Mouse (Mus musculus) forebrain, embryonic 16.5 days (tissue): ENCODE measurements around the gene Ackr2. TPM values are rescaled to one million over a fixed set of nuclear protein-coding genes. Genes with fewer than 3 reads are reported as not detected.

Experiments used
- ATAC-seq: fragments of 200-750 bp; cut with Nextera tagmentation; 2 replicates; pipeline ENCODE4 v1.8.0; 2017; ENCODE audit warnings: mild to moderate bottlenecking, moderate library complexity
- H3K27ac ChIP-seq: fragments of 300-500 bp; sonication (generic); 2 replicates; pipeline ENCODE4 v1.5.1; 2014; ENCODE audit warnings: low read length, control low read depth
- H3K27me3 ChIP-seq: fragments of 300-500 bp; sonication (generic); replicated peaks from 2 replicates; pipeline ENCODE4 v1.6.1; 2014; ENCODE audit warnings: low read length; ENCODE audit not compliant: control insufficient read depth, insufficient read depth
- H3K36me3 ChIP-seq: fragments of 300-500 bp; sonication (generic); 2 replicates; pipeline ENCODE4 v1.6.1; 2014; ENCODE audit not compliant: control insufficient read depth, insufficient read depth
- H3K4me1 ChIP-seq: fragments of 300-500 bp; sonication (generic); replicated peaks from 2 replicates; pipeline ENCODE4 v1.6.1; 2014; ENCODE audit warnings: low read length; ENCODE audit not compliant: control insufficient read depth, insufficient read depth
- H3K4me2 ChIP-seq: fragments of 300-500 bp; sonication (generic); 2 replicates; pipeline ENCODE4 v1.6.1; 2014; ENCODE audit warnings: mild to moderate bottlenecking, low read length, control low read depth
- H3K4me3 ChIP-seq: fragments of 300-500 bp; sonication (generic); replicated peaks from 2 replicates; pipeline ENCODE4 v1.5.1; 2014; ENCODE audit warnings: mild to moderate bottlenecking, low read length, control low read depth
- H3K9ac ChIP-seq: fragments of 300-500 bp; sonication (generic); replicated peaks from 2 replicates; pipeline ENCODE4 v1.6.1; 2014; ENCODE audit warnings: low read depth, low read length, control low read depth
- H3K9me3 ChIP-seq: fragments of 300-500 bp; sonication (generic); 2 replicates; pipeline ENCODE4 v1.6.1; 2016; ENCODE audit warnings: low read length; ENCODE audit not compliant: control insufficient read depth
- WGBS: fragments of 180-500 bp; shearing (Covaris S2); extraction: QIAGEN DNeasy Blood & Tissue Kit; methylation state at CpG from one replicate; pipeline ENCODE4 v1.1.7; 2014; 5-methylcytosine and 5-hydroxymethylcytosine counted together
- polyA plus RNA-seq: library from polyadenylated mRNA; unstranded; fragments of >200 nt; fragmentation: Nextera tagmentation; extraction: Ambion mirVana; gene quantifications from 2 replicates; pipeline ENCODE4 v1.2.1, GENCODE M21; 2015

The Ackr2 gene
- polyA plus RNA-seq, 1 experiment from 2014 or later = 2.6 TPM

- Histone ChIP-seq H3K9ac (no peak overlapping the region), H3K9me3 (no peaks in the 10 kb centered on the region), H3K4me2 (no peak overlapping the region), H3K4me3 (no peak overlapping the region), H3K27ac (no peak overlapping the region), H3K36me3 (no peaks in the 10 kb centered on the region), H3K4me1 (no peaks in the 10 kb centered on the region), H3K27me3 (no peaks in the 10 kb centered on the region)
- 78% methylated on average over 7 of the region's 7 CpGs for WGBS
- no peak for ATAC-seq
Observed at GRCm38 (mm10) chr9:121882015-121882457, 16.1 kb upstream of the Ackr2 start.

DNA sequence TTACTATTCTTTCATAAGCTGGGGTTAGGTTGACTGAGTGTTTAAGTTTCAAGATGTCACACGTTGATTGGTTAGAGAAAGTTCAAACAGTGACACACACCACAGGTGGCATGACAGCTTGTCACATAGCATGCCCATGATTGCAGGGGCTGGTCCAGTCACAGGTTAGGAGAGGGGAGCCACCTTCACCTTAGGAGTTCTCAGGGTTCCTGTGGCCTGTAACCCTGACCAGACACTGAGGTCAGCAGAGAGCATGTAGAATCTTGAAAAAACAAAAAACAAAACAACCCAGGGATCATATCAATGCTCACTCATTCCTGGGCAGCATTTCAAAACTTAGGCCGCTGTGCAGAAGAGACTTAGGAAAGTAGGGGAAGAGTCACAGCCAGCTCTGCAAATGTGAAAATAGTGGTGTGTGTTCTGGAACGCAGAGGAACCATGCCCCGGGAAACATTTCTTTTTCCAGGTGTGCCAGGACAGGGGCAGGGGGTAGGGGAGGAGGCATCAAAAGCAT lies 8.2 kb upstream of the Ackr2 start:
- no peak overlapping the region for H3K4me2 ChIP-seq
- no peaks in the 10 kb centered on the region for H3K4me1 ChIP-seq
- H3K36me3 ChIP-seq = no peaks in the 10 kb centered on the region
- H3K9me3 ChIP-seq = no peaks in the 10 kb centered on the region
- ATAC-seq = no peak
- no peaks in the 10 kb centered on the region for H3K27me3 ChIP-seq
- 82% methylated on average over 4 of the region's 4 CpGs for WGBS
- H3K27ac ChIP-seq = no peak overlapping the region
- H3K9ac ChIP-seq = no peak overlapping the region
- no peak overlapping the region for H3K4me3 ChIP-seq

DNA sequence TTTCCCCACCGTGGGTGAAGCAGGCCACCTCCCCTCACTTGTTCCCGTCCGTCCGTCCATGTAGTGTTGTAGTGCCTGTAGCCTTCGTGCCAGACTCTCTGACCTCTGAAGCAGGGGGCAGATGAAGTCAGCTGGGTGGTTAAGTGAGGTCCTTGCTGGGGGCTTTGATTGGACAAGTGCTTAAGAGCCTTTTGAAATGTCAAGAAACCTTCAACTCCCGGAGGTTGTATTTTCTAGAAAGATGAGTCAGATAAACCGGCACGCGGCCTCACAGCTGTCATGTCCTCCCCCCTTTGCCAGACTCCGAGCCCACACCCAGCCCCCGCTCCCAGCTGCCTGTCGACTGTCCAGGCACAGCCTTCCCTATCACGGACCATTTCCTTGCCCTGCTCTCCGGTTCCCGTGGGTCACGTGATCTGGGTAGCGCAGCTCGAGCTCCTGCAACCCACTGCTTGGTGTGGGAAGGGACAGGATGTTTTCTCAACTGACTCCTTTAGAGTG lies 7.7 kb upstream of the Ackr2 start:
- Histone ChIP-seq H3K9ac (no peak overlapping the region), H3K4me3 (no peak overlapping the region), H3K9me3 (no peaks in the 10 kb centered on the region), H3K27ac (no peak overlapping the region), H3K27me3 (no peaks in the 10 kb centered on the region), H3K4me1 (no peaks in the 10 kb centered on the region), H3K4me2 (no peak overlapping the region), H3K36me3 (no peaks in the 10 kb centered on the region)
- no peak for ATAC-seq
- 60% methylated on average over 18 of the region's 18 CpGs for WGBS

- H3K9ac ChIP-seq = no peak overlapping the region
- no peaks in the 10 kb centered on the region for H3K27me3 ChIP-seq
- no peak for ATAC-seq
- no peak overlapping the region for H3K27ac ChIP-seq
- no peaks in the 10 kb centered on the region for H3K4me1 ChIP-seq
- 90% methylated on average over 9 of the region's 9 CpGs for WGBS
- H3K9me3 ChIP-seq = no peaks in the 10 kb centered on the region
- H3K4me3 ChIP-seq = no peak overlapping the region
- no peak overlapping the region for H3K4me2 ChIP-seq
- no peaks in the 10 kb centered on the region for H3K36me3 ChIP-seq
Observed at GRCm38 (mm10) chr9:121891301-121891700, 6.9 kb upstream of the Ackr2 start.

DNA sequence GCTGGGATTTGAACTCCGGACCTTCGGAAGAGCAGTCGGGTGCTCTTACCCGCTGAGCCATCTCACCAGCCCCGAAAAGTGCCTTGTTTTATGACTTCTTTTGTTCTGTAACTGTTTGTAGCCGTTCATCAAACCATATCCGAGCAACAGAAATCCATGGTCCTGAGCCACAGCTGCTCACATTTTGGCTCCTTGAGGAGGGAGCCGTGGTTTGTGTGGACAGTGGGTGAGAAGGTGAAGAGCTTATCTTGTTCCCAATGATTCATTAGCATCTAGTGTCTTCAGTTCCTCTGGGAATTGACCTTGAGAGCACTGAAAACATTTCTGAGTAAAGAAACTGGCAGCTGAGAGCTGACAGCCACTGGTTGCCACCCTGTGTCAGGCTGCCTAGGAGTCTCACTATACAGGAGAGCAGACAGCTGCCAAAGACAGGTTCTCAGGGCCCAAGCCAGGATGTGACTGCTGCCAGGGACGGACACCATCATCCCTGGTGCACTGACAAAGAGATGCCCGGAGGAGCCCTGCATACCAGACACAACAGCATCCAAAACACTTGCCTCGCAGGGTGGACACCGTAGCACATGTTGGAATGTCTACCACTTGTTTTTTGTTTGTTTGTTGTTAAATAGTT lies 6.0 kb upstream of the Ackr2 start:
- no peaks in the 10 kb centered on the region for H3K36me3 ChIP-seq
- no peak overlapping the region for H3K27ac ChIP-seq
- H3K4me1 ChIP-seq = no peaks in the 10 kb centered on the region
- H3K9ac ChIP-seq = no peak overlapping the region
- H3K4me3 ChIP-seq = no peak overlapping the region
- H3K9me3 ChIP-seq = no peaks in the 10 kb centered on the region
- H3K4me2 ChIP-seq = no peak overlapping the region
- ATAC-seq = no peak
- H3K27me3 ChIP-seq = no peaks in the 10 kb centered on the region
- 87% methylated on average over 12 of the region's 12 CpGs for WGBS

DNA sequence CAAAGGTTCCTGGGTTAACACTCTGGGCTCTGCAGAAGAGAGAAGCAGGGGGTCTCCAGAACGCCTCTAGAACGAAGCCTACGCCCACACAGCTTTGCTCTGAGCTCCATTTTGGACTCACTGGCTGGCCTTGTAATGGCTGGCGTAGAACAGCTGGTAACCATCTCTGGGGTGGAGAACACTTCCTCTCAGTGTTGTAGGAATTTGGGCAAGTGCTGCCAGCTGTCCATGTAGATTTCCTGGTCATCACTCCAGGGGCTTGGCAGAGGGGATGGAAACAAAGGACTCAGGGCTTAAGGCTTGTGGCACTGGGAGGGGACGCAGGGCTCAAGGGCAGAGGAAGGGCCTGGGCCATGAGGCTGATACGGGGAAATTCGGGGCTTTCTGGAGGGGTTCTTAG lies 3.7 kb upstream of the Ackr2 start:
- no peak overlapping the region for H3K27ac ChIP-seq
- ATAC-seq = no peak
- H3K4me2 ChIP-seq = no peak overlapping the region
- H3K36me3 ChIP-seq = no peaks in the 10 kb centered on the region
- WGBS = 80% methylated on average over 7 of the region's 7 CpGs
- no peaks in the 10 kb centered on the region for H3K4me1 ChIP-seq
- no peaks in the 10 kb centered on the region for H3K27me3 ChIP-seq
- no peak overlapping the region for H3K4me3 ChIP-seq
- no peaks in the 10 kb centered on the region for H3K9me3 ChIP-seq
- no peak overlapping the region for H3K9ac ChIP-seq

GRCm38 (mm10) chr9:121895392-121895993 lies 2.7 kb upstream of the Ackr2 start:
- no peak overlapping the region for H3K27ac ChIP-seq
- H3K4me1 ChIP-seq = no peaks in the 10 kb centered on the region
- WGBS = 84% methylated on average over 7 of the region's 7 CpGs
- no peaks in the 10 kb centered on the region for H3K27me3 ChIP-seq
- no peak overlapping the region for H3K9ac ChIP-seq
- no peak overlapping the region for H3K4me3 ChIP-seq
- H3K9me3 ChIP-seq = no peaks in the 10 kb centered on the region
- no peaks in the 10 kb centered on the region for H3K36me3 ChIP-seq
- H3K4me2 ChIP-seq = no peak overlapping the region
- ATAC-seq = no peak

- Histone ChIP-seq H3K4me2 (no peak overlapping the region), H3K27ac (no peak overlapping the region), H3K9me3 (no peaks in the 10 kb centered on the region), H3K27me3 (no peaks in the 10 kb centered on the region), H3K4me1 (no peaks in the 10 kb centered on the region), H3K4me3 (no peak overlapping the region), H3K36me3 (no peaks in the 10 kb centered on the region), H3K9ac (no peak overlapping the region)
- no peak for ATAC-seq
- WGBS = 82% methylated on average over 4 of the region's 4 CpGs
Observed at GRCm38 (mm10) chr9:121896820-121897219, 1.3 kb upstream of the Ackr2 start.

DNA sequence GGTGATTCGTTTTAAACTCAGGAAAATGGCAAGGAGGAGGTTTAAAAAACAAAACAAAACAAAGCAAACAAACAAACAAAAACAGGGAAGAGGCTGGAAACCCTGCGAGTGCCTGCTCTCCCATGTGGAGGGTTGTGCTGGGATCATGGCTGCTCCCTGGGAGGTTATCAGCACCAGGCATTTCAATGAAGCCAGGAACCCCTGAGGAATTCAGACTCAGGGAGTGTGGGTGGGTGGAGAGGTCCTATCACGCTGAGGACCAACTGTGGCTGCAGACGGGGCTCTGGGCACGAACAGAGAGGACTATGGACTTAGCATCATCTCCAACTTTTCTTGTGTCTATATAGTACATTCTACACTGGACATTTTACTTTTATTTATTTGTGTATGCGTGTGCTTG lies 1.2 kb downstream of the Ackr2 start:
- no peak for ATAC-seq
- Histone ChIP-seq H3K27me3 (no peaks in the 10 kb centered on the region), H3K4me2 (no peak overlapping the region), H3K27ac (no peak overlapping the region), H3K9ac (no peak overlapping the region), H3K4me3 (no peak overlapping the region), H3K4me1 (no peaks in the 10 kb centered on the region), H3K36me3 (no peaks in the 10 kb centered on the region), H3K9me3 (no peaks in the 10 kb centered on the region)
- WGBS = 69% methylated on average over 6 of the region's 6 CpGs
